Mouse (Mus musculus): ENCODE results near the gene Snx30.

Snx30 gene

DNA sequence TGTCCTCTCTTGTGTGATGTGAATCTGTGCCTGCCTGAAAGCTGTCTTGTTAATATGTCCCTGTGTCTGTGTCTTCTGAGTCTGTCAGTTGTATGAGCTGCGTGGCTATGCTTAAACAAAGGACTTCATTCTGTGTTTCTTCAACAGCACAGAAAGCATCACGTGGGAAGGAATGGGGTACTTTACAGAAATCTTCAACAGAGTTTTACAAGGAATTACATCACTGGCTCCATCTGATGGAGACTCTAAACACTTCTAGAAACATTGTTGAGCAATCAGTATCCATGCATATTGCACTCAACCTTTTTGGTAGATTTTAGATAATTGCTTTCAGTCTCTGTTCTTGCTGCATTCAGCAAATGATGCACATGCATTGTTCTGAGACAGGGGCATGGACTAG lies 71.4 kb downstream of the Snx30 start:
- no peak for DNase-seq

DNA sequence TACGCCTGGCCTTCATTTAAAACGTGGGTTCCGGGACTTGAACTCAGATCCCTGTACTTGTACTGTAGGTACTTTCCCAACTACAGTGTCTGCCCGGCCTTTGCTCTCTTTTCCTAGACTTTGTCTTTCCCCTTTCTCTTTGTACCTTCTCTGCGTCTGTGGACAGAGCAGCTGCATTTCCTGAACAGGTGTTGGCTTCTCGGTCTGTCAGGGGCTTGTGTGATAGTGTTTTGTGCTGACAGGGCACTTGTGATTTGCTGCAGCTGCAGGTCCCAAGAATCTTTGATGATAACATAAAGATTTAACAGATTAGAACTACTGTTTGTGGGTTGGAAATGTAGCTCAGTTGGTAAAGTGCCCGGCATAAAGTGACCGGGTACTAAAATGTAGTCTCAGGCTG lies 73.0 kb downstream of the Snx30 start:
- DNase-seq: no peak

DNA sequence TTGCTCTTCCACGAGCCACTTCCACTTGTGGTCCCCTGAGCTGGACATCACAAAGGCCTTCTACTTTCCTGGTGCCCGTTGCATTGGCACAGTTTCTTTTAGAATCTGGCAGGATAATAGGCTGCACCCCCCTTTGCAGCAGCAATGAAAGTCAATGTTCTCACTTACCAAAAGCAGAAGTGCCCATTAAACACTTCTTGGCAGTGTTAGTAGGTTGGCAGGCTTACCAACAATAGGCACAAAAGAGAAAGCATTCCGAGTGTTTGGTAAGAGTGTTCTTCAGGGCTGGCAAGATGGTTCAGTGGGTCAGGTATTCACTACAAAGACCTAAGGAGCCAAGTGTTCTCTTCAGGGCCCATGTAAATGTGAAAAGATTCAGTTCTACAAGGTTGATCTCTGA lies 73.8 kb downstream of the Snx30 start:
- DNase-seq: no peak

GRCm38 (mm10) chr4:59880725-59881124 lies 75.1 kb downstream of the Snx30 start:
- no peak for DNase-seq

DNA sequence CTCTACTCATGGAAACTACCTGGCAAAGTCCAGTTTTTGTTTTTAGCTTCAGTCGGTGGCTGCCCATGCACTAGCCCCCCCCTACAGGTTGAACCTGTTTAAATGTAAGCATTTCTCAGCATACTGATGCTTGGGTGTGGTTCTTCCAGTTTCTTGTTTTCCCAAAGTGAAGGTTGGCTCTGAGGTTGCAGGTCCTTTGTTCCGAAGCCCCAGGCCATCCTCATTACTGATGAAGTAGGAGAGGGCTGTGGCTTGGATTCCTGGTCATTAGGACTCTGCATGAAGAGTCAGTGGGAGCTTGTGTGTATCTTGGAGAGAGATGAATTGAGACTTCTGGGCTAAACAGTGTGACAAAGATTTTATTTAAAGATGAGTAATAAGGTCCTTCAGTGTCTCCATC lies 75.6 kb downstream of the Snx30 start:
- no peak for DNase-seq

- DNase-seq: no peak
Observed at GRCm38 (mm10) chr4:59884136-59884696, 78.6 kb downstream of the Snx30 start.

DNA sequence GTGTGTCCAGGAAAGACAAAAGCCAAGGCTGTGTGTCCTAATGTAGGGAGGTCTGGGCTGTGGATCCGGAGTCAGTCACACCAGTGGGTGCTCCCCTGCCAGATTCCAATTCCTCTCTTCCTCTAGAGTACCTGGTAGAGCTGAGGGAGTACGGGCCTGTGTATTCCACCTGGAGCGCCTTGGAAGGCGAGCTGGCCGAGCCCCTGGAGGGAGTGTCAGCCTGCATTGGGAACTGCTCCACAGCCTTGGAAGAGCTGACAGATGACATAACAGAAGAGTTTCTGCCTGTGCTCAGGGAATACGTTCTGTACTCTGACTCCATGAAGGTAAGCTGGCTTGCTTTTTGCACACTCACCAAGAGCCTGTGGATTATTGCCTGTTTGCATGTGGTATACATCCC lies 80.6 kb downstream of the Snx30 start:
- DNase-seq: no peak

GRCm38 (mm10) chr4:59887011-59887410 lies 81.4 kb downstream of the Snx30 start:
- DNase-seq: no peak

DNA sequence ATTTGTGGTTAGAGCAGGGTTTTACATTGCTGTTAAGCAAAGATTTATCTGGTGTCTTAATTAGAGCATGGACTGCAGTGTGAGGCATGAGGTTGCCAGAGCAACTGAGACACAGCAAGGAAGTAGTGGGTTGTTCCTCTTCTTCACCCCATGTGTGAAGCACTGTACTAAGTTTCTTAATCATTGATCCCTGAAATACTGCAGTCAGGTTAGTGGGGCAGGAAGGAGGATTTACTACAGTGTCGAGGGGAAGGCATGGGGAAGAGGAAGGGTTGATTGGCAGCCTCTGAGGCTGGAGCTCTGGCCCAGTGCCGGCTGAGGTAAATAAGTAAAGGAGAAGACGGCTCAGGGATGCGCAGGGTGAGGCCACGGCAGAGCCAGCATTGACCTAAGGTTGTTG lies 82.4 kb downstream of the Snx30 start:
- peak; percentile 68 for DNase-seq

GRCm38 (mm10) chr4:59890086-59890600 lies 84.5 kb downstream of the Snx30 start:
- no peak for DNase-seq

- no peak for DNase-seq
Observed at GRCm38 (mm10) chr4:59891723-59892416, 86.2 kb downstream of the Snx30 start.

GRCm38 (mm10) chr4:59892731-59893130 lies 87.1 kb downstream of the Snx30 start:
- no peak for DNase-seq

GRCm38 (mm10) chr4:59894415-59894814 lies 88.8 kb downstream of the Snx30 start:
- DNase-seq: no peak

DNA sequence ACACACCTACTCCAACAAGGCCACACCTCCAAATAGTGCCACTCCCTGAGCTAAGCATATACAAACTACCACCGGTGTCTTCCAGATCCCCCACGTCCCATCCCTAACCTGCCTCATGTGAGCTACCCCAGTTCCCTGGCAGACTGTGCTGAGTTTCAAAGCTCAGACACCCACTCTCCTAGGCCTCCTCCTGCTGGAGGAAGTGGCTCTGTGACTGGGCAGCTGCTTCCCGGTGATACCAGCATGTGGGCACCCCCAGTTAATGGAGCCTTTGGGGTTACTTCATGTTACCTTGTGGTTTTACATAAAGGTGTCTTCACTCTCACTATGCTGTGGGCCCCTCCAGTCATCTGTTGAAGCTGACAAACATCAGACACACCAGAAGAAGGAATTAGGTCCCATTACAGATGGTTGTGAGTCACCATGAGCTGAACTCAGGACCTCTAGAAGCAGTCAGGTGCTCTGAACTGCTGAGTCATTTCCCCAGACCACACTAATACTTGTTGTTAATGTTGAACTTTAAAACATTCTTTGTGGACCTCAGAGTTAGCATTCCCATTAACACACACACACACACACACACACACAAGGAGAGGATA lies 89.4 kb downstream of the Snx30 start:
- DNase-seq: no peak

DNA sequence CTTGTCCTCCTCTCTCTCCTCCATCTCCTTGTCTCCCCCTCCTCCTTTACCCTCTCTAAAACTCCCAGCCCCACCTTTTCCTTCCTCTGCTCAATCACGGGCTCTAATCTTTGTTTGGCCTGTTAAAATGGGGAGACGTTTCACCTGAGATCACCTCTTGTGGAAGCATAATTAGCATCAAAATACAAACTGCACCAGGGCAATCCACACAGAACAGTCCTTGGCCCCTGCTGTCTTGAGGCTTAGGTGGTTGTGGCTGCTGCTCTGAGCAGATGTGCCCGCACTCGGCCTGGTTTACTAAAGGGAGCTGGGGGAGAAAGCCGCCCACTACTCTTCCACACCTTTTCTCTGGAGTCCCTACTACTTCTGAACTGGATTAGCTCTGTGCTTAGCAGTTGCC lies 90.4 kb downstream of the Snx30 start:
- no peak for DNase-seq

- no peak for DNase-seq
Observed at GRCm38 (mm10) chr4:59897814-59898520, 92.3 kb downstream of the Snx30 start.

DNA sequence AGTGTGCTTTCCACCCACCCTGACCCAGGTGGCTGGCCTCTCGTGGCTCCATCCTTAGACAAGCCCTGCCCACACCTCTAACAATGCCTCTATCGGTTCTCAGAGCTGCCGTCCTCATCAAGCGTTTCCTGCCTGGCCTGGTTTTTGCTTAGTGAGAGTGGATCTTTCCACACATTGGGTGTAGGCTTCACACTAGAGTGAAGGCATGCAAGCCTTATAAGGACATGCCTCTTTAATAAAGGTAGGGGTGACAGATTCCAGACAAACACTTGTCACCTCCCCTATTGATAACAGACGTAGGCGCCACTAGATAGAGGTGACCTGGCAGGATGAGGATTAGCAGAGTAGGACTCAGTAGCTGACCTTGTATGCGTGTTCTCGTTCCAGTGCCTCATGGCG lies 92.9 kb downstream of the Snx30 start:
- no peak for DNase-seq

DNA sequence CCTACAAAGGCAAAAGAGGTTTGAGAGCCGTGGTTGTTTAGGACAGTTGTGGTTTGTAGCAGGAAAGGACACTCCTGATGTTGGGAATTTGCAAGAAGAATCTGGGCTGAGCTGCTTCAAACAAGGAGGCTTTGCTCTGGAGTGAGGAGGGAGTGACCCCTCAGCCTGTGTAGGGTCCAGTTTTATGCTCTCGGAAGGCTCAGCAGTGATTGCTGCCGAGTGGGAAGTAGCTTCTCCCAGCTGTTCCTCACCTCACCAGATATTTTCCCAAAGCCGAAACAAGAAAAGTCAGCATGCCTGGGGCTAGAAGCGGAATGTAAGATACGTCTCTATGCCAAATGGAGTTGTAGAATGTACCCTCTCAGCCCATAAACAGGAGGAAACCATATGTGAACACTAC lies 96.2 kb downstream of the Snx30 start:
- no peak for DNase-seq

DNA sequence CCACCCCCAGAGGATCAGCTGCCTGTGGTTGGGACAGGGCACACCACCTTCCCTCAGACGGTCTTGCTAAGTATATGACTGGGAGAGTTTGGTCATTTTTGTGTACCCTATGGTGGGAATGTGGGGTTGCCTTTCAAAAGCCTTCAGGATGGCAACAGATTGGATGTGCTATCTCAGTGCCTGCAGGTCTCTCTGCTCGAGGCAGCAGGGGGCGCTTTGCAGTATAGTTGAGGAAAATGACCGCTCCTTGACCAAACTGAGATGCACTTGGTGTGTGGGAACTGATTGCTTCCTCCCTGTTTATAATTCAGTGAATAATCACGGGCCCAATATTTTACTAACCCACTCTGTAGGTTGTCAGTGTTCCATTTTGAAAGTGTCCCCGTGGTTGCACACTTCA lies 96.9 kb downstream of the Snx30 start:
- DNase-seq: peak; percentile 21

- DNase-seq: no peak
Observed at GRCm38 (mm10) chr4:59907092-59907491, 101.5 kb downstream of the Snx30 start.

DNA sequence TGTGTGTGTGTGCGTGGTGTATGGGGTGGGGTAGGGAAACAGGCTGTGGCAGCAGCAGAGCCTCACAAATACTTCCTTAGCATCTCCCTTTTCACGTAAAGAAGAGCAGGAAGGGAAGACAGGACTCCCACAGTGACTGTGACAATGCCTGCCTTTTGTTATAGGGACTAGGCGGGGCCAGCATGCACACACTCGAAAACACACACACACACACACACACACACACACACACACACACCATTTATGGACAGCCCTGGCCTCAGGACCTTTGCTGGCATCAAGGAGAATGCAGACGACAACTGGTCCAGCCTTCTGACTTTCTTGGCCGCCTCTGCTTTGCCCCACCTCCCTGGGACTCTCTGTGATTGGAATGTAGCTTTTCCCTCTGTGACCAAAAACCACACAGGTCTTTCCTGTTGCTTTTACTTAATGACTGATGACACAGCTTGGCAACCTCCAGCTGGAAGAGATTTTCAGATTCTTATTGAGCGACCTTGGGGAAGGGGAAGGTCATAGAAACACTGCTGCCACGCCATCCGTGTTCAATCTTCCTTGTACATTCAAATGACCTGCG lies 102.1 kb downstream of the Snx30 start:
- DNase-seq: peak; percentile 10

GRCm38 (mm10) chr4:59908785-59909184 lies 103.1 kb downstream of the Snx30 start:
- DNase-seq: no peak

Measured in kidney, adult 18-20 months (tissue).